Mouse (Mus musculus) bone marrow, adult 2 months (tissue): ENCODE results near the gene Car9. TPM values are rescaled to one million over a fixed set of nuclear protein-coding genes. Genes with fewer than 3 reads are reported as not detected.

Experiments
- H3K27ac ChIP-seq: fragments of 200-500 bp; 2 replicates; pipeline ENCODE4 v1.5.1; 2012; ENCODE audit warnings: low read depth, mild to moderate bottlenecking, control low read depth, inconsistent platforms, low read length; ENCODE audit not compliant: control insufficient read depth, poor library complexity, insufficient read depth
- H3K4me1 ChIP-seq: fragments of 200-500 bp; 2 replicates; pipeline ENCODE4 v1.6.1; 2011; ENCODE audit warnings: low read length; ENCODE audit not compliant: control insufficient read depth, insufficient read depth
- H3K4me3 ChIP-seq: fragments of 200-500 bp; replicated peaks from 2 replicates; pipeline ENCODE3; 2011; ENCODE audit warnings: mild to moderate bottlenecking, low read depth, low read length, control low read depth; ENCODE audit not compliant: control insufficient read depth
- CTCF ChIP-seq: fragments of 200-500 bp; IDR thresholded peaks from 2 replicates; pipeline ENCODE4 v1.5.1; 2011; ENCODE audit warnings: low read length, control low read depth; ENCODE audit not compliant: control insufficient read depth, insufficient read depth
- POLR2A ChIP-seq: fragments of 200-500 bp; IDR thresholded peaks from 2 replicates; pipeline ENCODE4 v1.6.1; 2011; ENCODE audit warnings: low read depth, mild to moderate bottlenecking, control low read depth, low read length, borderline replicate concordance; ENCODE audit not compliant: control insufficient read depth
- WGBS: fragments of 180-500 bp; shearing (Covaris S2); methylation state at CpG from one replicate; pipeline ENCODE4 v1.1.7; 2018; 5-methylcytosine and 5-hydroxymethylcytosine counted together
- polyA plus RNA-seq: library from polyadenylated mRNA; stranded (reverse); fragments of >200 nt; gene quantifications from 2 replicates; pipeline ENCODE4 v1.2.4, GENCODE M21; 2011; ENCODE audit warnings: low replicate concordance; ENCODE audit not compliant: missing spikeins, insufficient read depth, insufficient read length

Car9 gene
- polyA plus RNA-seq, result 1.5 TPM in 1 of 2 replicates, not detected in the other

DNA sequence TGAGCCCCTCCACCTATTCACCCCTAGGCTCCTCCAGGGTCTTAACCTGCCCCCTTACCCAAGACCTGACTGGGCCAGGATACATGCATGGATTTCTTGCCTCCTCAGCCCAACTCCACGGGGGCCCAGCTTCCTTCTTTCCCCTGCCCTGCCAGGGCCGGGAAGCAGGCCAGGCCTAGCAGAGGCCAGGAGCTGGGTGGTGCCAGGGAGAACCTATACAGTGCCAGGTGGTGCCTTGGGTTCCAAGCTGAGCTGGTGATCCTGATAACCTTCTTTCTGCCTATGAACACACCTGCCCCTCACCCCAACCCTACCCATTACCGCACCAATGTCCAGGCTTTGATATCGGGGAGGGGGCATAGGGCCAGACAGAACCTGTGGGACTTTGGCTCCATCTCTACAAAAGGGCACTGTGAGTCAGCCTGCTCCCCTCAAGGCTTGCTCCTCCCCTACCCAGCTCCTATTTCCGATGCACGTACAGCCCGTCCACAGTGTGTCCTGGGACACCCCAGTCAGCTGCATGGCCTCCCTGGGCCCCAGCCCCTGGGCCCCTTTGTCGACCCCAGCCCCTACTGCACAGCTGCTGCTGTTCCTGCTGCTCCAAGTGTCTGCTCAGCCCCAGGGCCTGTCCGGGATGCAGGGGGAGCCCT, at the start of gene Car9:
TSS of gene Car9 (plus strand) at position 431 of the 650 bp plus-strand sequence.
- no peak for TF ChIP-seq POLR2A
- TF ChIP-seq CTCF, result no peak
- Histone ChIP-seq H3K4me3 (peak within 1 kb of the TSS; percentile 74), H3K4me1 (no peaks in the 10 kb centered on the region; the same call in 1 of the 2 replicates), H3K27ac (no peak within 1 kb of the TSS)
- 70% methylated on average over 9 of the region's 9 CpGs for whole genome bisulfite sequencing

DNA sequence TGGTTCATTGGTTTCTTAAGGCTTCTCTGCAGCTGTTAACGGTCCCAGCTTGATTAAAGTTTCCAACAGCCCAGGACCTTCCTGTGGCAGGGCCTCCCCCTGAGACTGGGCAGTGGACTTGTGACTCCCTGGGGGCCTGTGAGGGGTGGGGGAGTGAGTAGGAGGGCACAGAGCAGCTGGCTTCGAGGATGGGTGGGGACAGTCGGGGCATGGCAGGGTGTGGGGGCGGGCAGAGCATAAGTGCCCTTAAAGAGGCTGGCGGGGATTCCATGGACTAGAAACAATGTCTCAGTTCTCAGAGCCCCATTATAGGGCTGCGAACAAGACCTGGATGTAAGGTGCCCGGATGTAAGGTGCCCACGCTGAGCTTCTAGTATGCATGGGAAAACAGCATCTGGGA, 49.6 kb upstream of the Car9 start:
- 11% methylated on average over 8 of the region's 8 CpGs for WGBS
- H3K27ac ChIP-seq, result peak overlapping the region; percentile 83
- TF ChIP-seq CTCF (no peak), POLR2A (no peak)
- H3K4me1 ChIP-seq, result peaks cover 5% of the 10 kb centered on the region
- H3K4me3 ChIP-seq, result no peak overlapping the region

DNA sequence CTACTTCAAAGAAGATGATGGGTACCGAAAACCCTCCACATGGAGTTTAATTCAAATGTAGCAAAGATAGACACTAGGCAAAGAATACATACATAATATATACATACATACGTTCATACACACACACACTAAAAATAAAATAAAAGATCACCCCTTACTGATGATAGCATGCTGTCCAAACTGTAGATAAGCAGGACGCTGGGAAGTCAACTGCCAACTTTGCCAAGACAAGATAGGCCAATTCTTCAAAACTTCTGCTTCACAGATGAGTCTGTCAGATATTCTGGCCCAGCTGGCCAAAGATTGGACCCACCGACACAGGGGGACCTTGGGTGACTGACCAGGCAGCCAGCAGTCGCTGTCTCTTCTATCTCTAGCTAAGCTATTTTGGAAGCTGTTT, 43.7 kb upstream of the Car9 start:
- 75% methylated on average over 5 of the region's 5 CpGs for WGBS

DNA sequence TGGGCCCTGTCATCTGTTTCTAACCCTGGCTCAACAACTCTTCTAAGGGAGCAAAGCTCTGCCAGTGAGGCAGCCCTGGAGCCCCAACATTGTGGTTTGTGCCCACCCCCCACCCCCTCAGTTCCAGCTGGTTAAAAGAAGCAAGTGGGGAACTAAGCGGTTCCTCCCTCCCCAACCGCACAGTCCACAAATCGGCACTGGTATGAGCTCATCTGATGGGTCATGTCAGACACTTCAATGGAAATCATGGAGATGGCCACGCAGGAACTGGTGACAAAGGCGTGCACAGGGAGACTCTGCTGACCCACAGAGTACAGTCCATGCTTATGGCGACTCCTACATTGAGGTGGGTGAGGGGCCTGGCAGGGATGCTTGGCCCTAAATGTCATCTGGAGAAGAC, 40.8 kb upstream of the Car9 start:
- H3K27ac ChIP-seq, result peak overlapping the region; percentile 18; the same call in 1 of the 2 replicates
- H3K4me3 ChIP-seq, result no peak overlapping the region
- TF ChIP-seq CTCF (no peak), POLR2A (no peak)
- peaks cover 3% of the 10 kb centered on the region; the same call in 1 of the 2 replicates for H3K4me1 ChIP-seq
- 24% methylated on average over 6 of the region's 6 CpGs for WGBS

More for the DNA sequence above, 43.7 kb upstream of the Car9 start:
- peaks cover 4% of the 10 kb centered on the region for H3K4me1 ChIP-seq
- H3K4me3 ChIP-seq, result no peak overlapping the region
- no peak for TF ChIP-seq CTCF
- no peak for TF ChIP-seq POLR2A
- no peak overlapping the region for H3K27ac ChIP-seq

DNA sequence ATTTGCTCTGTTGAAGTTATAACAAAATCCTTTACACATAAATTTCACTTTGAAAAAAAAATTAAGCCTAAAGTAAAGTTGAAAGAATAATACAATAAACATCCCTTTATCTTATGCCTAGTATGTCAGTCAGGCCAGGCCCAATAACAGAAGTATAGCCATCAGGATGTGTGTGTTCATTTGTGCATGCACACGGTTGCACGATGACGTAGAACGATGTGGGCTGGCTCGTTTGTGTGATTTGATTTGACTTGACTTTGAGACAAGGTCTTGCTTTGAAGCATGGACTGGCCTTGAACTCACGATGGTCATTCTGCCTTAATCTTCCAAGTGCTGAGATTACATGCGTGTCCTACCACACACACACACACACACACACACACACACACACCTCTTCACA, 39.9 kb upstream of the Car9 start:
- Histone ChIP-seq H3K4me3 (no peak overlapping the region), H3K4me1 (peaks cover 3% of the 10 kb centered on the region; the same call in 1 of the 2 replicates), H3K27ac (no peak overlapping the region)
- TF ChIP-seq POLR2A, result no peak
- TF ChIP-seq CTCF, result no peak
- 75% methylated on average over 7 of the region's 7 CpGs for WGBS

DNA sequence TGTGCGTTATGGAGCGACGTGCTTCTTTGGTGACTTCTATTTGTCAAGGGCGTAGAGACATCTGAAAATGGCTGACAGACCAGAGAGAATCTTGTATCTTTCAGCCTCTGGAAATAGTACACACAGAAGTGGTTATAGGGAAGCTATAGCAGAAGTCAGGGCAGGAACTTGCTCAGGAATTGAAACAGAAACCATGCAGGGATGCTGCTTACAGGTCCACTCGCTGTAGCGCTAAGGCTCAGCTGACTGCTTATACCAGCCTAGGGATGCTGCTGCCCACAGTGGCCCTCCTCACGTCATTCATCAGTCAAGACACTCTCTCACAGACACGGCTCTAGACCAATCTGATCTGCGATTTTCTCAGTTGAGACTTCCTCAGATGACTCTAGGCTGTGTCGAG, 36.5 kb upstream of the Car9 start:
- no peak overlapping the region for H3K4me3 ChIP-seq
- WGBS, result 85% methylated on average over 10 of the region's 10 CpGs
- TF ChIP-seq CTCF (no peak), POLR2A (no peak)
- H3K27ac ChIP-seq, result no peak overlapping the region
- peaks cover 3% of the 10 kb centered on the region; the same call in 1 of the 2 replicates for H3K4me1 ChIP-seq

DNA sequence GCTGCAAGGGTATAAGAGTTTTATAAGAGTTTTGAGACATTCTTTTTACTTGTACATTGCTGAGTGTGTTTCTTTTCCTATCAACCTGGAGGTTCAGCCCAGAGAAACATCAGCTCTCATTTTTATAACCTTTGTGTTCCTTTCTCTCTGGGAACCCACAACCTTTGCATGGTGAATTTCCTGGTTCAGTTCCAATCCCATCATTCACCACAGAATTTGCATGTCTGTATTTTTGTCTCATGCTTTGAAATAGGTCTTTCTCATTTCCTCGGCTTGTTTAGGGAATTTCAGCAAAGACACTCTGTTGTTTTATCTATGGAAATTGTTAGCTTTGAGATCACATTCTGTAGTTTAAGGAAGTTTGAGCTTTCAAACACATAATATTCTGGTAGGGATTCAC, 33.1 kb upstream of the Car9 start:
- TF ChIP-seq CTCF, result no peak
- TF ChIP-seq POLR2A, result no peak
- no peak overlapping the region for H3K27ac ChIP-seq
- H3K4me1 ChIP-seq, result no peaks in the 10 kb centered on the region; the same call in 1 of the 2 replicates
- 6% methylated on average over 1 of the region's 1 CpGs for WGBS
- H3K4me3 ChIP-seq, result no peak overlapping the region

DNA sequence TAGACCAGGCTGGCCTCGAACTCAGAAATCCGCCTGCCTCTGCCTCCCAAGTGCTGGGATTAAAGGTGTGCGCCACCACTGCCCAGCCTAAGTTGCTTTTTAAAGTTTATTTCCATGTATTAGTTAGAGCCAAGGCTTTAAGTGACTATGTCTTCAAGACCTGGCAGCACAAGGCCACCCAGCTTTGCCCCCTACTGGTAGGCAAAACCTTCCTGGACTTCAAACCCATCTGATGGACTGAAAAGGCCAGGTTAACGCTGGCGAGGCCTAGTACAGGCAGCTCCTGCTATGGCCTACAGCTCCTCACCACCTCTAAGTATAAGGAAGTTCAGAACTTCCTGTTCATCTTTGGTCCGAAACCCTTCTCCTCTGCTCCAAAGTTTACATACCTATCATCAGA, 30.2 kb upstream of the Car9 start:
- no peaks in the 10 kb centered on the region; the same call in 1 of the 2 replicates for H3K4me1 ChIP-seq
- peak overlapping the region; percentile 9; the same call in 1 of the 2 replicates for H3K27ac ChIP-seq
- H3K4me3 ChIP-seq, result no peak overlapping the region
- 55% methylated on average over 6 of the region's 6 CpGs for WGBS
- TF ChIP-seq CTCF (peak; percentile 44), POLR2A (no peak)
